Mouse (Mus musculus) liver, adult 2 months (tissue): ENCODE data around the gene Ralgapa2. TPM values are rescaled to one million over a fixed set of nuclear protein-coding genes. Genes with fewer than 3 reads are reported as not detected.

Experiments used
- DNase-seq: peaks from one replicate; pipeline ENCODE4 v3.0.0-alpha.2; 2011; ENCODE audit warnings: low read depth, low spot score; ENCODE audit errors: extremely low read depth
- H3K27ac ChIP-seq: fragments of 200-500 bp; replicated peaks from 2 replicates; pipeline ENCODE4 v1.5.1; 2012; ENCODE audit warnings: low read depth, mild to moderate bottlenecking, control low read depth, inconsistent platforms, low read length; ENCODE audit not compliant: insufficient read depth
- H3K27me3 ChIP-seq: fragments of 200-500 bp; 2 replicates; pipeline ENCODE4 v1.6.1; 2012; ENCODE audit warnings: mild to moderate bottlenecking, moderate library complexity, low read length, inconsistent platforms; ENCODE audit not compliant: control insufficient read depth, insufficient read depth
- H3K36me3 ChIP-seq: fragments of 200-500 bp; 2 replicates; pipeline ENCODE4 v1.6.1; 2012; ENCODE audit warnings: low read length, inconsistent platforms; ENCODE audit not compliant: control insufficient read depth, insufficient read depth
- H3K4me1 ChIP-seq: fragments of 200-500 bp; 2 replicates; pipeline ENCODE4 v1.6.1; 2011; ENCODE audit warnings: low read length; ENCODE audit not compliant: control insufficient read depth, insufficient read depth
- H3K4me3 ChIP-seq: fragments of 200-500 bp; 2 replicates; pipeline ENCODE4 v1.5.1; 2011; ENCODE audit warnings: low read depth, mild to moderate bottlenecking, control low read depth, low read length, moderate library complexity; ENCODE audit not compliant: insufficient read depth
- H3K79me2 ChIP-seq: fragments of 200-500 bp; 2 replicates; pipeline ENCODE4 v1.6.1; 2012; ENCODE audit warnings: inconsistent platforms, mild to moderate bottlenecking, low read length, moderate library complexity; ENCODE audit not compliant: control insufficient read depth, insufficient read depth
- H3K9ac ChIP-seq: fragments of 200-500 bp; 2 replicates; pipeline ENCODE4 v1.6.1; 2012; ENCODE audit warnings: low read depth, mild to moderate bottlenecking, control low read depth, inconsistent platforms, low read length
- CTCF ChIP-seq: fragments of 200-500 bp; IDR thresholded peaks from 2 replicates; pipeline ENCODE4 v1.5.1; 2011; ENCODE audit warnings: low read depth, low read length, control low read depth
- POLR2A ChIP-seq: fragments of 200-500 bp; IDR thresholded peaks from 2 replicates; pipeline ENCODE4 v1.6.1; 2011; ENCODE audit warnings: low read length, control low read depth; ENCODE audit not compliant: insufficient read depth; ENCODE audit errors: extremely low read depth
- WGBS: fragments of 180-500 bp; shearing (Covaris S2); methylation state at CpG from one replicate; pipeline ENCODE4 v1.1.7; 2018; 5-methylcytosine and 5-hydroxymethylcytosine counted together
- polyA plus RNA-seq: library from polyadenylated mRNA; depleted of rRNA; stranded (reverse); fragments of >200 nt; gene quantifications from 2 replicates; pipeline ENCODE4 v1.2.3, GENCODE M21; 2012
- total RNA-seq: library from RNA; depleted of rRNA; stranded (reverse); fragments of >200 nt; gene quantifications from 2 replicates; pipeline ENCODE4 v1.2.3, GENCODE M21; 2014

The Ralgapa2 gene
- total and polyA plus RNA-seq, 2 experiments = 12.4 to 54.2 TPM

GRCm38 (mm10) chr2:146495781-146496180, 16.4 kb downstream of the Ralgapa2 start:
- H3K4me3 ChIP-seq = no peak overlapping the region
- TF ChIP-seq POLR2A (no peak), CTCF (no peak)
- DNase-seq = no peak
- no peak overlapping the region for H3K9ac ChIP-seq
- WGBS = 93% methylated on average over 9 of the region's 9 CpGs
- H3K36me3 ChIP-seq = no peaks in the 10 kb centered on the region
- peaks cover 22% of the 10 kb centered on the region for H3K4me1 ChIP-seq
- no peaks in the 10 kb centered on the region for H3K27me3 ChIP-seq
- H3K79me2 ChIP-seq = peaks cover 46% of the 10 kb centered on the region
- no peak overlapping the region for H3K27ac ChIP-seq

DNA sequence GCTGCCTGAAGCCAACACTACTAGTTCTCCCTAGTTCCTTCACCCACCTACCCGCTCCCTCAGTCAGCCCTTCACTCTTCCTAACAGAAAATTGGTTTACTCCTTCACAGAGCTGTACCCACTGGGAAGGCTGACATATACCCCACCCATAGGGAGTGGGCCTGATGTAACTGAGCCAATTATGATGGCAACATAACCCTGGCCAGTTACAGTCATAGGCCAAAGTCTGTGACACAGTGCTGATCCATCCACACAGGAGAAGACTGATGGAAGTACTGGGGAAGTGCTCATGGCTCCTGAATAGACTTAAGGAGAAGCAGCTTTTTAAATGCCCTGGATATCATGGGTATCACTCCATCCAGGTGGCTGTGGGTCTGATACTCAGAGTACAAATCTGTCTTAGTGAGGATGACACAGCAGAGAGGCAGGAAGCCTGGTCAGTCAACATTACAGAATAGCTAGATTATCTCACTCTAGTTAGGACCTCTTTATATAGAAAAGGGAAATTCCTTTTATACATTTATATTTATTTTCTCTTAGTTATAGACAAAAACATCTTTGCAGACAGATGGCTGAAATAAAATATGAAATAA, 18.7 kb downstream of the Ralgapa2 start:
- Histone ChIP-seq H3K27me3 (no peaks in the 10 kb centered on the region), H3K36me3 (no peaks in the 10 kb centered on the region), H3K4me1 (peaks cover 16% of the 10 kb centered on the region), H3K9ac (no peak overlapping the region), H3K27ac (no peak overlapping the region), H3K79me2 (peaks cover 50% of the 10 kb centered on the region), H3K4me3 (no peak overlapping the region)
- WGBS = 100% methylated on average over 1 of the region's 1 CpGs
- TF ChIP-seq POLR2A (no peak), CTCF (no peak)
- no peak for DNase-seq

- Histone ChIP-seq H3K4me3 (no peak overlapping the region), H3K4me1 (peaks cover 15% of the 10 kb centered on the region; the same call in 1 of the 2 replicates), H3K79me2 (peaks cover 42% of the 10 kb centered on the region), H3K27ac (no peak overlapping the region), H3K36me3 (no peaks in the 10 kb centered on the region), H3K9ac (no peak overlapping the region), H3K27me3 (no peaks in the 10 kb centered on the region)
- no peak for DNase-seq
- WGBS = 95% methylated on average over 5 of the region's 5 CpGs
- TF ChIP-seq CTCF (no peak), POLR2A (no peak)
Observed at GRCm38 (mm10) chr2:146491830-146492610, 20.1 kb downstream of the Ralgapa2 start.

GRCm38 (mm10) chr2:146490926-146491325, 21.2 kb downstream of the Ralgapa2 start:
- Histone ChIP-seq H3K36me3 (no peaks in the 10 kb centered on the region), H3K9ac (no peak overlapping the region), H3K27me3 (no peaks in the 10 kb centered on the region), H3K27ac (no peak overlapping the region), H3K79me2 (peaks cover 38% of the 10 kb centered on the region), H3K4me3 (no peak overlapping the region), H3K4me1 (peaks cover 11% of the 10 kb centered on the region; the same call in 1 of the 2 replicates)
- 96% methylated on average over 1 of the region's 1 CpGs for WGBS
- no peak for DNase-seq
- TF ChIP-seq POLR2A = no peak
- no peak for TF ChIP-seq CTCF

DNA sequence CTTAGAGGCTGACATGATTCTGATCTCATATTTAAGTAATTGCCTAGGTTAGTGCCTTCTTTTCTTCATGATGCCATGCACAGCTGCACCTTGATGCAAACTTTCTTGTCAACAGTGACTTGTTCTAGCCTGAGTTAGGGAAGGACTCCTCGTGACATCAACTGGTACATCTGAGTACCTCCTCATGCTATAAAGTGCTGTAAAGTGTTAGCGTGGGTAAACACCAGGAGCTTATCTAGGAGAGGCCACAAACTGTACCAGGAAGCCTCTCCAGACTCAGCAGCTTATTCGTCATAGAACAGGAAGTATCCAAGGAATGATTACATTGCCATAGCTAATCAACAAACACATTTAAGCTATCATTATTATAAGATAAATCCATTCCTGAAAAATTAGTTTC, 23.9 kb downstream of the Ralgapa2 start:
- H3K27me3 ChIP-seq = no peaks in the 10 kb centered on the region
- WGBS = 70% methylated on average over 3 of the region's 3 CpGs

GRCm38 (mm10) chr2:146482859-146483258, 29.3 kb downstream of the Ralgapa2 start:
- H3K9ac ChIP-seq = no peak overlapping the region
- DNase-seq = no peak
- no peaks in the 10 kb centered on the region for H3K27me3 ChIP-seq
- H3K4me3 ChIP-seq = no peak overlapping the region
- H3K36me3 ChIP-seq = peaks cover 35% of the 10 kb centered on the region
- peaks cover 6% of the 10 kb centered on the region; the same call in 1 of the 2 replicates for H3K79me2 ChIP-seq
- TF ChIP-seq CTCF (no peak), POLR2A (no peak)
- 0 out of 2 replicates have a peak, but pooled peaks cover 2% of the 10 kb centered on the region for H3K4me1 ChIP-seq
- H3K27ac ChIP-seq = no peak overlapping the region

More for the DNA sequence above, 23.9 kb downstream of the Ralgapa2 start:
- Histone ChIP-seq H3K4me3 (no peak overlapping the region), H3K27ac (no peak overlapping the region), H3K36me3 (peaks cover 8% of the 10 kb centered on the region), H3K4me1 (peaks cover 8% of the 10 kb centered on the region; the same call in 1 of the 2 replicates), H3K79me2 (peaks cover 30% of the 10 kb centered on the region), H3K9ac (no peak overlapping the region)
- TF ChIP-seq CTCF (no peak), POLR2A (no peak)
- DNase-seq = no peak
